Mouse (Mus musculus): ENCODE measurements around the gene Eif2a. TPM values are rescaled to one million over a fixed set of nuclear protein-coding genes. Genes with fewer than 3 reads are reported as not detected.

Gene Eif2a
- 33.4 and 35.1 TPM in 2 replicates for polyA plus RNA-seq (2015; fragmentation: Nextera tagmentation; extraction: Ambion mirVana)

GRCm38 (mm10) chr3:58525652-58526407 is at the start of gene Eif2a, which contains the start of gene Serp1:
Gene Eif2a (plus strand): TSS chr3:58525821.
Gene Serp1 (minus strand): TSS chr3:58525892.

DNA sequence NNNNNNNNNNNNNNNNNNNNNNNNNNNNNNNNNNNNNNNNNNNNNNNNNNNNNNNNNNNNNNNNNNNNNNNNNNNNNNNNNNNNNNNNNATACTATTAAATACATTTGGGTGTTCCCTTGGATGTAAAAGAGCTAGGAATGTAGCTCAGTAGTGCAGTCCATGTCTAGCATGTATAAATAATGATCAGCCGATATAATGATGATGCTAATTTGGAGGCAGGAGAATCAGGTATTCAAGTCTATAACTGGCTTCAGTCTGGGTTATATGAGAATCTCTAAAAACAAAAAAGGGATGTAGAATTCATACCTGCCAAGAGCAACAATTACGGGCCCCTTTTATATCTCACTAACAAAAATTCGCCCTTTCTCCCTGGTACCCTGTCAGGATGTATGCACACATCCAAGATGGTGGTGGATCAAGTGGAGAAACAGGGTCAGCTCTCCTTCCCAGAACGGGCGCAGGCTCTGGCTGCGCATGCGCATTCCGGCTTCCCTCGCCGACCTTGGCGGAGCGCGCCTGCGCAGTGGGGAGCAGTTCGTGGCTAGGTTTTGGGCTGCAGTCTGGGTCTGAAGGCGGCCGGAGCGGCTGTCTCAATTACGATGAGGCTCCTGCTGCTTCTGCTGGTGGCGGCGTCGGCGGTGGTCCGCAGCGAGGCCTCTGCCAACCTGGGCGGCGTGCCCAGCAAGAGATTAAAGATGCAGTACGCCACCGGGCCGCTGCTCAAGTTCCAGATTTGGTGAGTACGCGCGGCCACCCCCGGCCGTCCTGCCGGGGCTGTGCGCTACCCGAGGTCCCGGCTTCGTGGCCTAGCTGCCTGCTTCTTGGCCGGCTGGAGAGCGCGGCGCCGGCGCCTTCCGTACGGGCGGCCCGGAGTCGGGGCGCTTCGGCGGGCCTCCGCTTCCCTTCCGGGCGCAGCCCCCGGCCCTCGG is 50.8 kb downstream of the Eif2a start, which contains the start of gene Selenot:
Gene Selenot (plus strand): TSS at position 500 of the 930 bp plus-strand sequence.

Other genes with a start within 250 kb of the Eif2a start
- gene Tsc22d2, start 111.1 kb upstream of the Eif2a start, polyA plus RNA-seq (2015; fragmentation: Nextera tagmentation; extraction: Ambion mirVana) = 12.5 and 13.3 TPM in 2 replicates
- 50.7 and 54.0 TPM in 2 replicates for gene Serp1, start 71 bp downstream of the Eif2a start, polyA plus RNA-seq (2015; fragmentation: Nextera tagmentation; extraction: Ambion mirVana)
- gene Selenot, start 50.8 kb downstream of the Eif2a start, polyA plus RNA-seq (2015; fragmentation: Nextera tagmentation; extraction: Ambion mirVana) = 28.1 and 31.8 TPM in 2 replicates
- gene Erich6, start 111.4 kb downstream of the Eif2a start, polyA plus RNA-seq (2015; fragmentation: Nextera tagmentation; extraction: Ambion mirVana) = 0.35 and 0.50 TPM in 2 replicates
- 13.4 and 16.0 TPM in 2 replicates for gene Siah2, start 166.6 kb downstream of the Eif2a start, polyA plus RNA-seq (2015; fragmentation: Nextera tagmentation; extraction: Ambion mirVana)